Mouse (Mus musculus) CH12.LX (cell line): ENCODE results near the gene Cdsn.

Experiments
- CTCF ChIP-seq, 2 experiments: IDR thresholded peaks in 1 of 2; conservative IDR thresholded peaks in 1 of 2; 2 replicates each; pipeline ENCODE4 v1.5.1; 2011 to 2012; ENCODE audit warnings: low read depth in 2 of 2, low read length in 2 of 2, improper control_type of control experiment in 1 of 2, inconsistent platforms in 1 of 2, mild to moderate bottlenecking in 1 of 2, moderate library complexity in 1 of 2
- EP300 ChIP-seq: IDR thresholded peaks from 2 replicates; pipeline ENCODE4 v1.6.1; 2011; ENCODE audit warnings: low read length, improper control_type of control experiment
- ETS1 ChIP-seq: conservative IDR thresholded peaks from 2 replicates; pipeline ENCODE4 v1.6.1; 2012; ENCODE audit warnings: low read depth, mild to moderate bottlenecking, inconsistent platforms, low read length, improper control_type of control experiment, moderate library complexity
- GABPA ChIP-seq: IDR thresholded peaks from 2 replicates; pipeline ENCODE4 v1.6.1; 2012; ENCODE audit warnings: low read depth, low read length, improper control_type of control experiment, inconsistent platforms; ENCODE audit not compliant: insufficient replicate concordance
- MEF2A ChIP-seq: IDR thresholded peaks from 2 replicates; pipeline ENCODE4 v1.6.1; 2014; ENCODE audit warnings: low read depth, mild to moderate bottlenecking, inconsistent platforms, low read length, improper control_type of control experiment, borderline replicate concordance
- NRF1 ChIP-seq: IDR thresholded peaks from 2 replicates; pipeline ENCODE4 v1.6.1; 2014; ENCODE audit warnings: low read depth, mild to moderate bottlenecking, inconsistent platforms, low read length, improper control_type of control experiment, moderate library complexity
- POLR2A ChIP-seq: IDR thresholded peaks from 2 replicates; pipeline ENCODE4 v1.6.1; 2011; ENCODE audit warnings: low read depth, mild to moderate bottlenecking, improper control_type of control experiment, low read length
- UBTF ChIP-seq: IDR thresholded peaks from 2 replicates; pipeline ENCODE4 v1.6.1; 2012; ENCODE audit warnings: low read depth, mild to moderate bottlenecking, inconsistent platforms, low read length, improper control_type of control experiment, moderate library complexity
- ZKSCAN1 ChIP-seq: IDR thresholded peaks from 2 replicates; pipeline ENCODE4 v1.6.1; 2012; ENCODE audit warnings: low read depth, inconsistent platforms, low read length, improper control_type of control experiment, borderline replicate concordance
- ZNF384 ChIP-seq: IDR thresholded peaks from 2 replicates; pipeline ENCODE4 v1.6.1; 2012; ENCODE audit warnings: low read depth, low read length, improper control_type of control experiment, inconsistent platforms

DNA sequence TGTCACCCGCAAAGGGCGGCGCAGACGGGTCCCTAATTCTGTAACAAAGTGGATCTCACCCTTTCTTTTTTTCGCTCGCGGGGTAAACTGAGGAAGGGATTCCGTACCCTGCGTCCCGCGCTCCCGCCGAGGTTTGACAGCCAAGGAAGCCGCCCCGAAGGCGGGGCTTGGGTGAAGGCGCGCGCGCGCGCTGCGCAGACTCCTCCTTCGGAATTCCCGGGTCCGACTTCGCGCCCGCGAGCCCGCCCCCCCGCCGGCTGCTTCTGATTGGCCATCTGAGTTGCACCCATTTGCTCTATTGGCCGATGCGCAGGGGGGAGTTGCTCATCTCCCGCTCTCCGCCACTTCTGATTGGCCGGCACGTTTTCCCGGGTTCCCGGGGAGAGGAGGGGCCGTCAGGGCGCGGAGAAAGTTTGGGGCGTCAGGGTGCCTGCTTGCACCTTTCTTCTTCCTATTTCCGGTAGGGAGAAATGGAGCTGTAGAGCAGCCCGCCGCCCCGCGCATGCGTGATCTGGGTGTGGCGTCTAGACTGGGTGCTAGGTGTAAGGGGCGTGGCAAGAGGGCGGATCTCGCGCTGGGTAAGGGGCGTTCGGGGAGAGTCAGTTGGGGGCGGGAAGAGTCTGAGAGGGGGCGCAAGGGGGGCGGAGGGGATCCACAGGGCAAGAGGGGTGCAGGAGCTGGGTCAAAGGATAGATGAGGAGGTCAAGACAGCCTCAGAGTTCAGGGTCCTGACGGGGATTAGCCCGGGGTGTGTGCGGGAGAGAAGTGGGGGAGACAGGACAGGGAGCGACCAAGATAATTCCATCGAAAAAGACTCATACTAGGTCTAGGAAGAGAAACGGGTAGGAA, 35.1 kb upstream of the Cdsn start, which contains the start of the genes Tcf19 and Cchcr1:
- no peak for TF ChIP-seq CTCF (conservative IDR thresholded peaks at IDR 0.05 in 1 of 2, IDR thresholded peaks at IDR 0.05 in 1 of 2; ENCODE audit: low read depth in 2 of 2, low read length in 2 of 2)
- no peak for TF ChIP-seq EP300
- TF ChIP-seq ETS1, result peak; percentile 13; the same call in 1 of the 2 replicates
- TF ChIP-seq MEF2A, result peak; percentile 36; the same call in 1 of the 2 replicates
- no peak for TF ChIP-seq ZNF384
- TF ChIP-seq NRF1, result peak; percentile 85
- no peak for TF ChIP-seq UBTF
- peak; percentile 72 for TF ChIP-seq POLR2A
- TF ChIP-seq ZKSCAN1, result no peak
- TF ChIP-seq GABPA, result no peak
